Mouse (Mus musculus): Measurements from ENCODE around the gene Pgd. TPM values are rescaled to one million over a fixed set of nuclear protein-coding genes. Genes with fewer than 3 reads are reported as not detected.
A peak's percentile ranks its signal among the peaks of the same experiment; 100 is the strongest.
"Not testable (repeated sequence)": the region's sequence is repeated elsewhere in the genome, so short reads cannot be mapped to it uniquely, and the experiment has no call there.

Pgd gene
- polyA plus RNA-seq, 1 experiment from 2014 or later: 42.6 TPM

DNA sequence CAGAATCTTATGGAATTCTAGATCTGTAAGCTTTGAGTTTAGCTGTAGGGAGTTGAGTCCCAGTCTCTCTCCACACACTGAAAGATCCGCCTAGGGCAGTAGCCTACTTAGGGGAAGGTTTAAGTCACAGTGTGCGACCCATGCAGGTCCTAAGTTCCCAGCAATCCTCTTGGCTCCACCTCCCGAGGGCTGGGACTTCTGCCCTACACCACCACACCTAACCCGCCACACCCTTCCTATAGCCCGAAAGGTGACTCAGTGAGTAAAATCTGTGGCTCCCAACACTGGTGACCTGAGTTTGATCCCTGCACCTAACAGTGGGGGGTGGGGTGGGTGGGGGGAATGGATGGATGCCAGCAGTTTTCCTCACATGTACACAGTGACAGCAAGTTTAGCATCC lies 43.1 kb downstream of the Pgd start:
- Histone ChIP-seq H3K4me1 (ENCODE audit: control insufficient read depth, insufficient read depth, low read length) (no peaks in the 10 kb centered on the region), H3K4me2 (ENCODE audit: low read depth, low read length) (no peak overlapping the region), H3K9me3 (ENCODE audit: control insufficient read depth, low read length) (no peaks in the 10 kb centered on the region), H3K36me3 (ENCODE audit: control insufficient read depth, insufficient read depth, low read length) (peaks cover 5% of the 10 kb centered on the region; the same call in 1 of the 2 replicates), H3K9ac (replicated peaks; ENCODE audit: low read depth, low read length) (no peak overlapping the region), H3K4me3 (ENCODE audit: low read depth, low read length) (no peak overlapping the region), H3K27me3 (ENCODE audit: control insufficient read depth, insufficient read depth, low read length) (no peaks in the 10 kb centered on the region), H3K27ac (ENCODE audit: low read depth, low read length) (no peak overlapping the region)
- ATAC-seq (ENCODE audit: low read depth): no peak
- WGBS: 74% methylated on average over 5 of the region's 5 CpGs

DNA sequence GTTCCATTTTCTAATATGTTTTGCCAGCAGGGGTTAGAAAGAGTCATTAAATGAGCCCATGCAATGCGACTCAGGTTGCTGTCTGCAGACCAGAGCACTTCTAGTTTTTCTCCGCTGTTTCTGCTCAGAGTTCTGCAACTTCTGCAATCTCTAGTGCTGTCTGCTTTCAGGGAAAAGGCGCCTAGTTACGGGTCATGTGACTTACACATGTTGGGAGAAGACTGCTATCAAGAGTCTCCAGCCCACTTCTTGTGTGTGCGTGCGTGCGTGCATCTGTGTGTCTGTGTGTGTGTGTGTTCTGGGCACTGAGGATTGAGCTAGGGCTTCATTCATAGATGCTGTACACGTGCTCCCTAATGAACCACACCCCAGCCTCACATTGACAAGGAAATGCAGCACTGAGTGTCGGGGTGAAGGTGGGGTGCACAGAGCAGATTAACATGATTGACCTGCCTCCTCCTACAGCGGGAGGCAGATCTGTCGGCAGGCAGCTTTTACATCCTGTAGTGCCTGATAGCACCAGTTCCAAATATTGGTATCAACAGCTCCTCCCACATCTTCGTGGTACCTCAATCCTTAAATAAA lies 46.5 kb downstream of the Pgd start:
- ATAC-seq (ENCODE audit: low read depth); H3K4me2 ChIP-seq (ENCODE audit: low read depth, low read length); H3K27ac ChIP-seq (ENCODE audit: low read depth, low read length); H3K9ac ChIP-seq (replicated peaks; ENCODE audit: low read depth, low read length); H3K9me3 ChIP-seq (ENCODE audit: control insufficient read depth, low read length); H3K4me3 ChIP-seq (ENCODE audit: low read depth, low read length); H3K4me1 ChIP-seq (ENCODE audit: control insufficient read depth, insufficient read depth, low read length); H3K27me3 ChIP-seq (ENCODE audit: control insufficient read depth, insufficient read depth, low read length): not testable (repeated sequence)
- WGBS: 88% methylated on average over 12 of the region's 12 CpGs
- H3K36me3 ChIP-seq (ENCODE audit: control insufficient read depth, insufficient read depth, low read length): peaks cover 15% of the 10 kb centered on the region

- H3K4me3 ChIP-seq (ENCODE audit: low read depth, low read length): peak within 1 kb of the TSS; percentile 74
- H3K9ac ChIP-seq (replicated peaks; ENCODE audit: low read depth, low read length): peak within 1 kb of the TSS; percentile 84
- H3K4me2 ChIP-seq (ENCODE audit: low read depth, low read length): peak within 1 kb of the TSS; percentile 71
- peaks cover 8% of the 10 kb centered on the region; the same call in 1 of the 2 replicates for H3K36me3 ChIP-seq (ENCODE audit: control insufficient read depth, insufficient read depth, low read length)
- ATAC-seq (ENCODE audit: low read depth): peak; percentile 92
- no peak within 1 kb of the TSS for H3K27ac ChIP-seq (ENCODE audit: low read depth, low read length)
- no peaks in the 10 kb centered on the region for H3K27me3 ChIP-seq (ENCODE audit: control insufficient read depth, insufficient read depth, low read length)
- H3K4me1 ChIP-seq (ENCODE audit: control insufficient read depth, insufficient read depth, low read length): peaks cover 5% of the 10 kb centered on the region
- H3K9me3 ChIP-seq (ENCODE audit: control insufficient read depth, low read length): no peaks in the 10 kb centered on the region
- under 1% methylated on average over 35 of the region's 35 CpGs for WGBS
These were observed 62.6 kb downstream of the Pgd start, which contains the start of gene Dffa for GRCm38 (mm10) chr4:149103875-149104561. TSS of gene Dffa (plus strand) at chr4:149104146.

GRCm38 (mm10) chr4:149101456-149101855 lies 65.1 kb downstream of the Pgd start:
- H3K36me3 ChIP-seq (ENCODE audit: control insufficient read depth, insufficient read depth, low read length): no peaks in the 10 kb centered on the region
- H3K4me2 ChIP-seq (ENCODE audit: low read depth, low read length): no peak overlapping the region
- H3K9me3 ChIP-seq (ENCODE audit: control insufficient read depth, low read length): no peaks in the 10 kb centered on the region
- peaks cover 14% of the 10 kb centered on the region for H3K4me1 ChIP-seq (ENCODE audit: control insufficient read depth, insufficient read depth, low read length)
- H3K27me3 ChIP-seq (ENCODE audit: control insufficient read depth, insufficient read depth, low read length): no peaks in the 10 kb centered on the region
- WGBS: 90% methylated on average over 3 of the region's 3 CpGs
- no peak overlapping the region for H3K9ac ChIP-seq (replicated peaks; ENCODE audit: low read depth, low read length)
- H3K27ac ChIP-seq (ENCODE audit: low read depth, low read length): no peak overlapping the region
- no peak overlapping the region for H3K4me3 ChIP-seq (ENCODE audit: low read depth, low read length)
- ATAC-seq (ENCODE audit: low read depth): no peak

DNA sequence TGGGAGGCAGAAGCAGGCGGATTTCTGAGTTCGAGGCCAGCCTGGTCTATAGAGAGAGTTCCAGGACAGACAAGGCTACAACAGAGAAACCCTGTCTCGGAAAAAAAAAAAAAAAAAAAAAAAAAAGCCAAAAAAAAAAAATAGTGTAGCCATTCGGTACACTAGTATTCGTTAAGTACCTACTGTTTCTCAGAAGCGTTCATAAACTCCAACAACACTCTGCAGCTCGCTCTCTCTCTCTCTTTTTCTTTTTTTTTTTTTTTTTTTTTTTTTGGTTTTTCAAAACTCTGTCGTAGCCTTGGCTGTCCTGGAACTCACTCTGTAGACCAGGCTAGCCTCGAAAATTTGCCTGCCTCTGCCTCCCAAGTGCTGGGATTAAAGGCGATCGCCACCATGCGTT lies 66.1 kb downstream of the Pgd start:
- not testable (repeated sequence) for H3K9me3 ChIP-seq (ENCODE audit: control insufficient read depth, low read length); H3K36me3 ChIP-seq (ENCODE audit: control insufficient read depth, insufficient read depth, low read length); H3K27me3 ChIP-seq (ENCODE audit: control insufficient read depth, insufficient read depth, low read length); H3K4me2 ChIP-seq (ENCODE audit: low read depth, low read length); H3K4me3 ChIP-seq (ENCODE audit: low read depth, low read length); H3K9ac ChIP-seq (replicated peaks; ENCODE audit: low read depth, low read length); H3K27ac ChIP-seq (ENCODE audit: low read depth, low read length); ATAC-seq (ENCODE audit: low read depth)
- peaks cover 14% of the 10 kb centered on the region for H3K4me1 ChIP-seq (ENCODE audit: control insufficient read depth, insufficient read depth, low read length)
- whole genome bisulfite sequencing: 90% methylated on average over 12 of the region's 12 CpGs

Other genes starting within 250 kb of the Pgd start
- 40.9 and 44.4 TPM in 2 replicates for gene Pex14, start 66.9 kb downstream of the Pgd start, polyA plus RNA-seq (2014; fragmentation: Nextera tagmentation; extraction: Ambion mirVana)
- 23.8 and 28.0 TPM in 2 replicates for gene Dffa, start 62.6 kb downstream of the Pgd start, polyA plus RNA-seq (2014; fragmentation: Nextera tagmentation; extraction: Ambion mirVana)
- gene Cort, start 40.0 kb downstream of the Pgd start, polyA plus RNA-seq (2014; fragmentation: Nextera tagmentation; extraction: Ambion mirVana): 0.86 TPM in 1 of 2 replicates, not detected in the other
- 15.1 and 19.2 TPM in 2 replicates for gene Cenps, start 29.1 kb downstream of the Pgd start, polyA plus RNA-seq (2014; fragmentation: Nextera tagmentation; extraction: Ambion mirVana)
- gene Kif1b, start 140.9 kb upstream of the Pgd start, polyA plus RNA-seq (2014; fragmentation: Nextera tagmentation; extraction: Ambion mirVana): 174 and 224 TPM in 2 replicates

Data from neural tube, embryonic 14.5 days (tissue).